15 mouse cellular contexts compared by ENCODE assay signal in genomic region chr8:93734818-93735217, GRCm38 (mm10).
A peak's percentile ranks its signal among the peaks of the same experiment; 100 is the strongest.
DNase-seq lines count a peak whose midpoint lies in the region; TF ChIP-seq lines count a peak whose summit lies in the region.
"Had no signal": no experiment of that assay in that cellular context is flagged by ENCODE, and none has a peak within 500 bp of the region (broad histone marks: within the 10 kb centered on the region; RNA-seq: fewer than 3 reads in every experiment).

No protein-coding gene starts in this region.

- no peak overlapping the region for H3K4me3 ChIP-seq in myocyte
- H3K4me3 ChIP-seq in hindbrain, embryonic 10.5 days: no peak overlapping the region
- H3K4me3 ChIP-seq: heart, adult 2 months had no signal

- 84% methylated on average over 4 of the region's 4 CpGs for WGBS in hindbrain, embryonic 10.5 days

- 0 out of 2 replicates have a peak, but pooled peaks cover 5% of the 10 kb centered on the region for H3K9me3 ChIP-seq in hindbrain, embryonic 10.5 days

- TF ChIP-seq POLR2A in myocyte (IDR thresholded peaks at IDR 0.05; ENCODE audit: insufficient read length, low read depth): no peak

- intact Hi-C loops in heart, postnatal 25 days (cut with DNase I): no loop called here

- peak; percentile 70 for DNase-seq in heart, adult 11 months
- no peak for DNase-seq in heart, postnatal 25 days (ENCODE audit: low spot score)
- DNase-seq in brain, adult 2 months (ENCODE audit: low read depth, low spot score): peak; percentile 71
- peak; percentile 13 for DNase-seq in heart, adult 8-10 months (ENCODE audit: low spot score)
- no peak for DNase-seq in hindbrain, embryonic 10.5 days (ENCODE audit: low spot score)
- DNase-seq in urinary bladder, adult 2 months (ENCODE audit: low spot score): no peak
- DNase-seq: adrenal gland, postnatal 36 days; kidney, adult 9 months; layer of hippocampus, adult 9-11 months; left cerebral cortex, postnatal 4 days; thymus, adult 2 months had no signal

- no peak overlapping the region for H3ac ChIP-seq in myocyte (ENCODE audit: control insufficient read depth, insufficient read length)

- no peaks in the 10 kb centered on the region for H3K79me2 ChIP-seq in myocyte (ENCODE audit: control insufficient read depth, insufficient read depth)

- H3K4me2 ChIP-seq in myocyte (ENCODE audit: low read depth): no peak overlapping the region

- peaks cover 11% of the 10 kb centered on the region for H3K4me1 ChIP-seq in hindbrain, embryonic 10.5 days (replicated peaks)

- H3K36me3 ChIP-seq in myocyte (ENCODE audit: control insufficient read depth, insufficient read depth): no peaks in the 10 kb centered on the region
- no peaks in the 10 kb centered on the region for H3K36me3 ChIP-seq in hindbrain, embryonic 10.5 days

- H3K27me3 ChIP-seq in myocyte (ENCODE audit: control insufficient read depth, insufficient read depth, insufficient read length): no peaks in the 10 kb centered on the region
- H3K27me3 ChIP-seq in hindbrain, embryonic 10.5 days (ENCODE audit: insufficient read depth, poor library complexity, severe bottlenecking): no peaks in the 10 kb centered on the region
- H3K27me3 ChIP-seq: CH12.LX had no signal

- H3K27ac ChIP-seq in hindbrain, embryonic 10.5 days: no peak overlapping the region
- H3K27ac ChIP-seq: heart, adult 2 months; liver, embryonic 14.5 days had no signal

TF ChIP-seq in myocyte, 11 proteins besides CTCF, POLR2A, EP300 and RAD21:
- no peak for TF ChIP-seq CEBPB (IDR thresholded peaks at IDR 0.05; ENCODE audit: insufficient read depth, poor library complexity, severe bottlenecking)
- peak; percentile 25 for TF ChIP-seq USF1 (IDR thresholded peaks at IDR 0.05; ENCODE audit: low read depth)

Comparison
In these comparisons a context has a peak if more than half of its experiments do, and no peak if none do; other contexts are left out.
1. DNase-seq: peak in heart, adult 11 months (single experiment), brain, adult 2 months (single experiment) and heart, adult 8-10 months (single experiment); none in heart, postnatal 25 days (single experiment), hindbrain, embryonic 10.5 days (single experiment) and urinary bladder, adult 2 months (single experiment).